Mouse (Mus musculus) lung, postnatal 0 days (tissue): Measurements from ENCODE around the gene Ankle1.

Experiments
- CTCF ChIP-seq: IDR thresholded peaks from 2 replicates; pipeline ENCODE4 v1.5.1; 2016; ENCODE audit warnings: antibody characterized with exemption, mild to moderate bottlenecking
- EP300 ChIP-seq: IDR thresholded peaks from 2 replicates; pipeline ENCODE4 v1.6.1; 2016; ENCODE audit warnings: antibody characterized with exemption, mild to moderate bottlenecking, control low read depth

DNA sequence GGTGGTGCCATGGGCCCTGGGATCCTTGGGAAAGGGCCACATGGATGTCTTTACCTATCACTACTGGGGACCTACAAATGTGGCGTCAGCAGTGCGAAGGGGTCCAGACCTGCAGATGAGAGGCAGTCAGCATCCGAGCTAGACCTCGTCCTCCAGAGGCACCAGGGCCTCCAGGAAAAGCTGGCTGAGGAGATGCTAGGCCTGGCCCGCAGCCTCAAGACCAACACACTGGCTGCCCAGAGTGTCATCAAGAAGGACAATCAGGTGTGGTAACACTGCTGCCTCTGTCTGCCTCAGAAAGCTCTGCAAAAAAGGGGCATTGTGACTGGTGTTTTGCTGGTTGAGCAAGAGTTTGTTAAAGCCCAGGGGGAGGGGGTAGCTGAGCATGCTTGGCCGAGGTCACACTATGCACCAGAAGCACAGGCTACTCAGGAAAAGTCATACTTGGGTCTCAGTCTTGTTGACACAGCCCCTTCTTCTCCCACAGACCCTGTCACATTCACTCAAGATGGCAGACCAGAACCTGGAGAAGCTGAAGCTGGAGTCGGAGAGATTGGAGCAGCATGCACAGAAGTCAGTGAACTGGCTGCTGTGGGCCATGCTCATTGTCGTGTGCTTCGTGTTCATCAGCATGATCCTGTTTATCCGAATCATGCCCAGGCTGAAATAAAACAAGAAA, 36.6 kb upstream of the Ankle1 start:
- TF ChIP-seq CTCF (no peak), EP300 (no peak)
